8 mouse cellular contexts compared by ENCODE assay signal in genomic region chr4:98924071-98924905, GRCm38 (mm10). TPM values are rescaled to one million over a fixed set of nuclear protein-coding genes. Genes with fewer than 3 reads are reported as not detected.
DNase-seq lines count a peak whose midpoint lies in the region; ATAC-seq and TF ChIP-seq lines count a peak whose summit lies in the region.

No protein-coding gene starts in this region.

- peak overlapping the region; percentile 93 for H3K4me3 ChIP-seq in forebrain, postnatal 0 days (ENCODE audit: low read depth, low read length)
- peak overlapping the region; percentile 93 for H3K4me3 ChIP-seq in kidney, postnatal 0 days (replicated peaks; ENCODE audit: low read depth, low read length)
- H3K4me3 ChIP-seq in midbrain, embryonic 11.5 days (ENCODE audit: low read depth, low read length): peak overlapping the region; percentile 83

- no peaks in the 10 kb centered on the region for H3K9me3 ChIP-seq in forebrain, postnatal 0 days (ENCODE audit: low read length)
- H3K9me3 ChIP-seq in kidney, postnatal 0 days (replicated peaks; ENCODE audit: low read length): no peaks in the 10 kb centered on the region
- no peaks in the 10 kb centered on the region for H3K9me3 ChIP-seq in midbrain, embryonic 11.5 days (ENCODE audit: control insufficient read depth, low read length)

- H3K36me3 ChIP-seq in forebrain, postnatal 0 days (ENCODE audit: insufficient read depth): peaks cover 3% of the 10 kb centered on the region; the same call in 1 of the 2 replicates
- 0 out of 2 replicates have a peak, but pooled peaks cover 2% of the 10 kb centered on the region for H3K36me3 ChIP-seq in kidney, postnatal 0 days (ENCODE audit: insufficient read depth, low read length)
- no peaks in the 10 kb centered on the region for H3K36me3 ChIP-seq in midbrain, embryonic 11.5 days (ENCODE audit: control insufficient read depth, insufficient read depth, low read length)

- H3K27me3 ChIP-seq in forebrain, postnatal 0 days (ENCODE audit: insufficient read depth, low read length): no peaks in the 10 kb centered on the region
- H3K27me3 ChIP-seq in kidney, postnatal 0 days (ENCODE audit: insufficient read depth, low read length): no peaks in the 10 kb centered on the region
- no peaks in the 10 kb centered on the region for H3K27me3 ChIP-seq in midbrain, embryonic 11.5 days (ENCODE audit: control insufficient read depth, insufficient read depth, low read length)

- peak; percentile 61 for DNase-seq in CD4-positive, CD25-positive, alpha-beta regulatory T cell, adult 2 months (ENCODE audit: low read depth, low spot score)
- DNase-seq in B cell, adult 2 months: peak; percentile 16 to 23
- peak; percentile 16 for DNase-seq in c-Kit-positive CD71-negative TER-119-negative erythroid progenitor cells, embryonic 14.5 days (ENCODE audit: low read depth)
- peak; percentile 6 for DNase-seq in forebrain, postnatal 0 days
- peak; percentile 40 for DNase-seq in kidney, postnatal 0 days (ENCODE audit: low spot score)
- peak; percentile 93 for DNase-seq in midbrain, embryonic 11.5 days (ENCODE audit: low spot score, missing footprints)
- peak; percentile 17 to 18 for DNase-seq in thymus, postnatal 36 days

- no peak for TF ChIP-seq CTCF in forebrain, postnatal 0 days (IDR thresholded peaks at IDR 0.05; ENCODE audit: low read depth)
- TF ChIP-seq CTCF in kidney, postnatal 0 days (IDR thresholded peaks at IDR 0.05; ENCODE audit: low read depth): no peak

- H3K4me2 ChIP-seq in forebrain, postnatal 0 days (ENCODE audit: low read depth): peak overlapping the region; percentile 85
- peak overlapping the region; percentile 91 for H3K4me2 ChIP-seq in kidney, postnatal 0 days (ENCODE audit: low read length)
- peak overlapping the region; percentile 70 for H3K4me2 ChIP-seq in midbrain, embryonic 11.5 days

- 2% methylated on average over 65 of the region's 66 CpGs for WGBS in forebrain, postnatal 0 days
- WGBS in kidney, postnatal 0 days: under 1% methylated on average over 65 of the region's 66 CpGs
- WGBS in midbrain, embryonic 11.5 days: under 1% methylated on average over 50 of the region's 66 CpGs

- H3K27ac ChIP-seq in forebrain, postnatal 0 days (ENCODE audit: low read depth, low read length): peak overlapping the region; percentile 100
- peak overlapping the region; percentile 100 for H3K27ac ChIP-seq in kidney, postnatal 0 days
- H3K27ac ChIP-seq in midbrain, embryonic 11.5 days (ENCODE audit: low read depth, low read length): peak overlapping the region; percentile 98

- ATAC-seq in CD4-positive, CD25-positive, alpha-beta regulatory T cell, adult 4 months: no peak
- no peak for ATAC-seq in forebrain, postnatal 0 days
- ATAC-seq in kidney, postnatal 0 days (replicated peaks; ENCODE audit: low FRiP score, low read depth): no peak
- peak; percentile 34; the same call in 1 of the 2 replicates for ATAC-seq in midbrain, embryonic 11.5 days (ENCODE audit: low FRiP score)

- peak overlapping the region; percentile 95 for H3K9ac ChIP-seq in forebrain, postnatal 0 days
- H3K9ac ChIP-seq in kidney, postnatal 0 days (ENCODE audit: low read depth, low read length): peak overlapping the region; percentile 90
- peak overlapping the region; percentile 96 for H3K9ac ChIP-seq in midbrain, embryonic 11.5 days (ENCODE audit: low read length)

- peaks cover 9% of the 10 kb centered on the region; the same call in 1 of the 2 replicates for H3K4me1 ChIP-seq in forebrain, postnatal 0 days (ENCODE audit: insufficient read depth)
- peaks cover 12% of the 10 kb centered on the region; the same call in 1 of the 2 replicates for H3K4me1 ChIP-seq in kidney, postnatal 0 days (replicated peaks; ENCODE audit: insufficient read depth, low read length)
- H3K4me1 ChIP-seq in midbrain, embryonic 11.5 days (ENCODE audit: control insufficient read depth, insufficient read depth, low read length): peaks cover 18% of the 10 kb centered on the region

RNA-seq across cellular contexts. Expression of gene Usp1, which starts 0.7 kb away (rescaled TPM):
- 10 to 100 TPM; 14.4 to 17.0 TPM for polyA plus RNA-seq in CD4-positive, CD25-positive, alpha-beta regulatory T cell, adult 4 months (2017; shearing (Covaris generic))
- 16.6 and 32.3 TPM in 2 replicates for total RNA-seq in forebrain, postnatal 0 days (2014; rRNA removed)
- 34.1 and 35.2 TPM in 2 replicates for polyA plus RNA-seq in forebrain, postnatal 0 days (2015; fragmentation: Nextera tagmentation; extraction: Ambion mirVana)
- 73.0 and 83.7 TPM in 2 replicates for polyA plus RNA-seq in kidney, postnatal 0 days (2015; fragmentation: Nextera tagmentation; extraction: Ambion mirVana)
- polyA plus RNA-seq in midbrain, embryonic 11.5 days (2014; fragmentation: Nextera tagmentation; extraction: Ambion mirVana): 135 and 139 TPM in 2 replicates

Comparison
In these comparisons a context has a peak if more than half of its experiments do, and no peak if none do; other contexts are left out.
1. DNase-seq: peak in every context shown above with its lines; median percentile 93 in midbrain, embryonic 11.5 days; 61 in CD4-positive, CD25-positive, alpha-beta regulatory T cell, adult 2 months; 40 in kidney, postnatal 0 days; 20 in B cell, adult 2 months; 18 in thymus, postnatal 36 days; 16 in c-Kit-positive CD71-negative TER-119-negative erythroid progenitor cells, embryonic 14.5 days; 6 in forebrain, postnatal 0 days.